Mouse (Mus musculus) R1 (cell line): ENCODE measurements around the gene Zfp568.

Experiments used
- DNase-seq: peaks from one replicate; pipeline ENCODE4 v3.0.0-alpha.2; 2018; ENCODE audit warnings: low read depth, low spot score

Zfp568 gene

GRCm38 (mm10) chr7:30050882-30051548 is 67.3 kb downstream of the Zfp568 start, which contains the start of gene Zfp14:
TSS of gene Zfp14 (minus strand) at chr7:30051380.
- peak; percentile 93 for DNase-seq

- DNase-seq: no peak
Observed at GRCm38 (mm10) chr7:30053591-30053990, 69.8 kb downstream of the Zfp568 start.

GRCm38 (mm10) chr7:30060341-30060740 is 76.6 kb downstream of the Zfp568 start:
- no peak for DNase-seq

GRCm38 (mm10) chr7:30062478-30062877 is 78.7 kb downstream of the Zfp568 start:
- DNase-seq: peak; percentile 80

- no peak for DNase-seq
Observed at GRCm38 (mm10) chr7:30064622-30065021, 80.9 kb downstream of the Zfp568 start.

GRCm38 (mm10) chr7:30072146-30073028 is 88.6 kb downstream of the Zfp568 start, which contains the start of gene Zfp82:
TSS of gene Zfp82 (minus strand) at chr7:30072900.
- peak; percentile 95 for DNase-seq
